Mouse (Mus musculus): ENCODE measurements at regions not wholly inside any gene's neighbourhood (a gene's known extent, or its start where the extent isn't known, plus 50 kb on each side); places are given as distances from the start of the nearest gene placed in this dataset.

DNA sequence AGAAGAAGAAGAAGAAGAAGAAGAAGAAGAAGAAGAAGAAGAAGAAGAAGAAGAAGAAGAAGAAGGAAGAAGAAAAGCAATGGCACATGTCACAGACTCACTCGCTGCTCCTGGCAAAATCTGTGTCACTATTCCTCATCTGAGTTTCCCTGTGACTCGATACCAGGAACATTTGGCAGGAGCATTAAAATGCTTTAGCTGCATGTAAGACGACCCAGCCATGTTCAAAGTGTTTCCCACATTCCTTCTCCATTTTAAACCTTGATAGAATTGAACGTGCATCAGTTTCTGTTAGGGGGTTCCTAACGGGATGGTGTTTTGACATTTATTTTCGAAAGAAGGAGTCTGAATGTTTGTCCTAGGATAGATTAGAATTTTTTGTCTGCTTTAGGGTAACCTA lies 51.2 kb upstream of the Pja2 start:
- TF ChIP-seq POLR2A (IDR thresholded peaks at IDR 0.05; ENCODE audit: extremely low read depth, insufficient read depth, low read length) (no peak), CTCF (IDR thresholded peaks at IDR 0.05; ENCODE audit: extremely low read depth, insufficient read depth, low read length) (no peak)
- no peak overlapping the region for H3K27ac ChIP-seq (ENCODE audit: insufficient read depth, low read length)
- no peak overlapping the region for H3K4me3 ChIP-seq (ENCODE audit: insufficient read depth, low read length)
- H3K4me1 ChIP-seq (ENCODE audit: control insufficient read depth, insufficient read depth, low read length) = no peaks in the 10 kb centered on the region

DNA sequence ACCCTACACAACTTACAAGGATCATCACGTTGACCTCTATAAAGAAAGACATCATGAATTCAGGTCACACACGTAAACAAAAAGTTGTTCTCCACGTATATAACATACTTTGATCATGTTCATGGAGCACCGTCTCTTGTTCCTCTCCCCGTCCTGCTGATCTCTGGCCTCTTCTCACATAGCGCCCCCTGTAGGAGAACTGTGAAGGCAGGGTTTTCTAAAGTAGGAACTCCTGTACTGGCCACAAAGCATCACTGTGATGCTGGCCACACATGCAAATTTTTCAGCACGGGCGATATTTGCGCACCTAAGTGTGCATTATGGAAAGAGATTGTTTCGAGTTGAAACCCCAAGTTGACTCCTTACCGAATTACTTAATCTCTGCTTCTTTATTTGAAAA lies 51.9 kb upstream of the Pja2 start:
- H3K4me1 ChIP-seq (ENCODE audit: control insufficient read depth, insufficient read depth, low read length) = no peaks in the 10 kb centered on the region
- H3K4me3 ChIP-seq (ENCODE audit: insufficient read depth, low read length) = no peak overlapping the region
- no peak overlapping the region for H3K27ac ChIP-seq (ENCODE audit: insufficient read depth, low read length)
- TF ChIP-seq CTCF (IDR thresholded peaks at IDR 0.05; ENCODE audit: extremely low read depth, insufficient read depth, low read length) = no peak
- no peak for TF ChIP-seq POLR2A (IDR thresholded peaks at IDR 0.05; ENCODE audit: extremely low read depth, insufficient read depth, low read length)

DNA sequence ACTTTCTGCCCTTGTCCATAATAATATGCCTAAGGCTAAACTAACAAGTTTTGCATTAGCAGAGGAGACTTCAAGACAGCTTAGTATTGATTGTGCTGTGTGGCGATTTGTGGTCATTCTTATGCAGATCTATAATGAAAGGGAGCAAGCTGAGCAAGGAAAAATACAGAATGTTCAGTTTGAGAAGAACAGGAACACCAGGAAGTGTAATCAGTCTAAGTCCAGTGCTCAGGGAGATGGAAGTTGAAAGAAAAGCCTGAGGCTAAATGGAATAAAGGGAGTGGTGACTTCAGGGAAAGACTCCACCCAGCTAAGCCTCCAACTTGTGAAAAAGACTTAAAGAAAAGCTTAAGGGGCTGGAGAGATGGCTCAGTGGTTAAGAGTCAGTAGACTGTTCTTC lies 58.6 kb upstream of the Pja2 start:
- Histone ChIP-seq H3K4me3 (ENCODE audit: insufficient read depth, low read length) (no peak overlapping the region), H3K4me1 (ENCODE audit: control insufficient read depth, insufficient read depth, low read length) (no peaks in the 10 kb centered on the region), H3K27ac (ENCODE audit: insufficient read depth, low read length) (no peak overlapping the region)
- TF ChIP-seq CTCF (IDR thresholded peaks at IDR 0.05; ENCODE audit: extremely low read depth, insufficient read depth, low read length) = no peak
- TF ChIP-seq POLR2A (IDR thresholded peaks at IDR 0.05; ENCODE audit: extremely low read depth, insufficient read depth, low read length) = no peak

DNA sequence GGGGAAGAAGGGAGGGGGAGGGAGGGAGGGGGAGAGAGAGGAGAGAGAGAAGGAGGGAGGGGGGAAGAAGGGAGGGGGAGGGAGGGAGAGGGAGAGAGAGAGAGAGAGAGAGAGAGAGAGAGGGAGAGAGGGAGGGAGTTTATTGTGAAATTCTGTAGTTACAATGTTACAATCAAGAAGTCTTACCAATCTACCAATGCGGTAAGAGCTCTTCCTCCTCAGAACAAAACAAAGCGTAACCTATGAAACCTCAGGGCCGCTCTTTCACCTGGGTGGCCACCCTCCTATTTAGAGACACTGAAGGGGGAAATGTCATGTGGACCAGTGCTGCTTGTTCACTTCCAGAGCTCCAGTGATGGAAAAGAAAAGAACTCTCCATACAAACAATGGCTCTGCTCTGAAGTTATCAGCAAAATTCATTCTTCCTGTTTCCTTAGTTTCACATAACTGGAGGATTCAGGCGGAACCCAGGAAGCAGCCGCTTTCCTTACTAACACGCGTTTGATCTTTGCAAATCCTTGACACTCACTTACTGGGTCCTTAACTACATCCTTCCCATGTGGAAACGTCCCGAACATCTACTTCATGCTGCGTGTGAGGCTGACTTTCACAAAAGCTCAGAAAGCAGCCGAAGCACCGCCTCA lies 65.7 kb upstream of the Pja2 start:
- no peak overlapping the region for H3K27ac ChIP-seq (ENCODE audit: insufficient read depth, low read length)
- TF ChIP-seq CTCF (IDR thresholded peaks at IDR 0.05; ENCODE audit: extremely low read depth, insufficient read depth, low read length) (no peak), POLR2A (IDR thresholded peaks at IDR 0.05; ENCODE audit: extremely low read depth, insufficient read depth, low read length) (no peak)
- H3K4me1 ChIP-seq (ENCODE audit: control insufficient read depth, insufficient read depth, low read length) = no peaks in the 10 kb centered on the region
- no peak overlapping the region for H3K4me3 ChIP-seq (ENCODE audit: insufficient read depth, low read length)

DNA sequence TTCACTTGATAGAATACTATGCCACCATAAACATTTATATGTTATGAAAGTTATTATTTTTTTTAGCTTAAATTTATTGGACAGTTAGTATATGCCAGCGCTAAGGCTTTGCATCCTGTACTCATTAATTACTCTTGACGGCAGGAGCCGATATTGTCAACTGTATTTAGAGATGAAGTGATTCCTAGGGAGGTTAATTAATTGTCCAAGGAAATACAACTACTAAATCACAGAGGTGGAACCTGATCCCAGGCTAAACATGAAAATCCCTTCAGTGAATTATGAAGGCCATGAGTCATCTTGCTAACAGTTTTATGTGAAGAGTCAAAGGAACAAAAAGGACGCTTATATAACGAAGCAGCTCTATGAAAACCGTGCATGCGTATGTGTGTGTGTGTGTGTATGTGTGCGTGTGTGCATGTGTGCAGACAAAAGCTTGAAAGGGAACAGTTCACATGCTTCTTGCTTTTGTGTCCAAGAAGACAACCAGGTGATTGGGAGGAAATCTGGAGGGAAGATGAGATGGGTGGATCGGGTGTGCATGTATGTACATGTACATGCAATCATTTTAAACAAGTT lies 66.5 kb upstream of the Pja2 start:
- H3K4me1 ChIP-seq (ENCODE audit: control insufficient read depth, insufficient read depth, low read length) = no peaks in the 10 kb centered on the region
- no peak overlapping the region for H3K4me3 ChIP-seq (ENCODE audit: insufficient read depth, low read length)
- no peak for TF ChIP-seq POLR2A (IDR thresholded peaks at IDR 0.05; ENCODE audit: extremely low read depth, insufficient read depth, low read length)
- no peak for TF ChIP-seq CTCF (IDR thresholded peaks at IDR 0.05; ENCODE audit: extremely low read depth, insufficient read depth, low read length)

DNA sequence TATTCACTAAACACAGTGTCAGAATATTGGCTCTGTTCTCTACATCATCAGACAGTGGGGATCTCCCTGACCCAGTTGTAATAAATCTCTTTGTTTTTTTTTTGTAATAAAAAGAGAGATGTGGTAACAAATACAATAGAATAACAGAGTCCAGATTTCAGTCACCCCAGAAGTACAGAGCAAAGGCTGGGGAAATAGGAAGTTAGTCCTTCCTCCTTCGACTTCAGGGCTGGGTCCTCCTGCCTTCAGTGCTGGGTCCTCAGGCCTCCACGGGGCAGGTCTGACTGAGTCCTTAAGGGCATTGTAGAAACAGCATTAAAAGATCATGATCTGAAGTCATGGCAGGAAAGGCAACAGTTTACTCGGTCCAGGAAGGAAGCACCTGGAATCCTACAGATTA lies 67.0 kb upstream of the Pja2 start:
- no peak overlapping the region for H3K27ac ChIP-seq (ENCODE audit: insufficient read depth, low read length)
- no peak overlapping the region for H3K4me3 ChIP-seq (ENCODE audit: insufficient read depth, low read length)
- TF ChIP-seq POLR2A (IDR thresholded peaks at IDR 0.05; ENCODE audit: extremely low read depth, insufficient read depth, low read length) (no peak), CTCF (IDR thresholded peaks at IDR 0.05; ENCODE audit: extremely low read depth, insufficient read depth, low read length) (no peak)
- no peaks in the 10 kb centered on the region for H3K4me1 ChIP-seq (ENCODE audit: control insufficient read depth, insufficient read depth, low read length)

More for the DNA sequence above, 66.5 kb upstream of the Pja2 start:
- H3K27ac ChIP-seq (ENCODE audit: insufficient read depth, low read length) = no peak overlapping the region

DNA sequence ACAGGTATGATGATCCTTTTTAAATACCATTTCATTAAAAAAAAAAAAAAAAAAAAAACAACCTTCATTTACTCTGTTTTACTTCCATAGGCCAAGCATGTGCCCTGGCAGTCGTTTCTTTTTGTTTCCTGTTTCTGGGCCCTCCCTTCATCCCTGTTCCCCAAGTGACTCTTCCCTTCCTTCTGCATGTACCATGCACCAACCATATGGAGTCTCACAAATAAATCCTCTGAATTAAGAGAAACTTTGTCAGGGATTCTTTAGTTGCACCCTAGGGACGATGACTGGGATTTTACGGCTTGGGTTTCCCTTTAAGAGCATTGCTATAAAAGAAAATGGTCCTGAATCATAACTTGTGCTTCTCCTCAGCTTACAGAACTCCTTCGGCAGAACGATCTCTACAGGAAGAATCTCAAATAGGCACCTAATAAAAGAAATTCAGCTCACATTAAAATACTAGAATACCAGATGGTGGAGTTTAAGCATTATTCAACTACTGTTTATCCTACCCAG lies 75.1 kb upstream of the Pja2 start:
- Histone ChIP-seq H3K4me3 (ENCODE audit: insufficient read depth, low read length) (no peak overlapping the region), H3K27ac (ENCODE audit: insufficient read depth, low read length) (no peak overlapping the region), H3K4me1 (ENCODE audit: control insufficient read depth, insufficient read depth, low read length) (no peaks in the 10 kb centered on the region; the same call in 1 of the 2 replicates)
- TF ChIP-seq CTCF (IDR thresholded peaks at IDR 0.05; ENCODE audit: extremely low read depth, insufficient read depth, low read length) (no peak), POLR2A (IDR thresholded peaks at IDR 0.05; ENCODE audit: extremely low read depth, insufficient read depth, low read length) (no peak)

DNA sequence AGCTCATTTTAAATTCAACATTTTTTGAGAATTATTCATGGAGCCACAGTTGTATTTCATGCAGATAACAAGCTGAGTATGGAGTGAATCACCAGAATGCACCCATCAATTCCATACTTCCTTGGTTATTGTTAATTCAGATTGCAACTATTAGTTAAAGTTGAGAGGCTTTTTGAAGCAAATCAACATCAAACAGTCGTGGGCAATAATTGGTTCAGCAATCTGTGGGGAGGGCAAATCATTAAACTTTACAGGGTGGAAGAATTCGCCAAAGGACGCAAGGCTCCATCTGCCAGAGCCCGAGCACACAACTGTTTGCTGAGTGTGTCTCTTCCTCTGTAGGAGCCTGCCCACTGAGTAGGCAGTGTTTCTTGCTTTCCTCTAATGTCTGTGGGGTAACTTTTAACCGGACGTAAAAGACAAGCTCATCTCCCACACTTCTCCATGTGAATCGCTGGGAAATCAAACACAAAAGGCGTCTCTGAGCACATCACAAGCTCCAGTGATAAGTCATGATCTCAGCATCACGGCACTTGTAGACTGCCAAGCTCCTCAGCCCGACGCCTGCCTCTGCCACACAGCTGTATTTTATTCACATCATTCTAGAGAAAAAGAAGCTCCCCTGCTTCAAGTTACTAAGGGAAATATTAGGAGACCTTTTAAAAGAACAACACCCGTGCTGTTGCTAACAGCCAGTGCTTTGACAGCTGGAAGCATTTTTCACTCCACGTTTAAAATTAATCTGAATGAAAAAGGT lies 75.7 kb upstream of the Pja2 start:
- Histone ChIP-seq H3K4me3 (ENCODE audit: insufficient read depth, low read length) (no peak overlapping the region), H3K4me1 (ENCODE audit: control insufficient read depth, insufficient read depth, low read length) (no peaks in the 10 kb centered on the region; the same call in 1 of the 2 replicates), H3K27ac (ENCODE audit: insufficient read depth, low read length) (no peak overlapping the region)
- TF ChIP-seq POLR2A (IDR thresholded peaks at IDR 0.05; ENCODE audit: extremely low read depth, insufficient read depth, low read length) (no peak), CTCF (IDR thresholded peaks at IDR 0.05; ENCODE audit: extremely low read depth, insufficient read depth, low read length) (no peak)

DNA sequence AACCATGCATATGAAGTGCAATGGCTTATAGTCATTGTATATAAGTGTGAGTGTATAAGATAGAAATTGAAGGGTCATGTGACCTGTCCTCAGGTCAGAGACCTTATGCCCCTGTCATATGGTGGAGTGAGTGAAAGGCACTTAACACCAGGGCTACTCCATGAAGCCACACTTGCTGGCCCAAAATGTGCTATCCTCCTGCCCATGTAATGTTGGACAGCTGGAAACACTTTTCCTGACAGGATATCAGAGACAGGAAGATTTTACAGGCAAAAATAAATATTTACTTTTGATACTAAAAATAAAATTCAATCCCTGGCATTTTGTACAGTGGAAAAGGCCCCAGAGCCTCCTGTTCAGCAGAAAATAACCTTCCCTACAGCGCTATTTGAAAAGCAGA lies 94.1 kb upstream of the Pja2 start:
- H3K27ac ChIP-seq (ENCODE audit: insufficient read depth, low read length) = no peak overlapping the region
- no peaks in the 10 kb centered on the region for H3K4me1 ChIP-seq (ENCODE audit: control insufficient read depth, insufficient read depth, low read length)
- TF ChIP-seq POLR2A (IDR thresholded peaks at IDR 0.05; ENCODE audit: extremely low read depth, insufficient read depth, low read length) (no peak), CTCF (IDR thresholded peaks at IDR 0.05; ENCODE audit: extremely low read depth, insufficient read depth, low read length) (no peak)
- no peak overlapping the region for H3K4me3 ChIP-seq (ENCODE audit: insufficient read depth, low read length)
